Mouse (Mus musculus) lung, postnatal 0 days (tissue): ENCODE results near the gene Lama1.

ENCODE experiments used
- CTCF ChIP-seq: IDR thresholded peaks from 2 replicates; pipeline ENCODE4 v1.5.1; 2016; ENCODE audit warnings: antibody characterized with exemption, mild to moderate bottlenecking
- EP300 ChIP-seq: IDR thresholded peaks from 2 replicates; pipeline ENCODE4 v1.6.1; 2016; ENCODE audit warnings: antibody characterized with exemption, mild to moderate bottlenecking, control low read depth

GRCm38 (mm10) chr17:67687505-67687904, 9.6 kb upstream of the Lama1 start:
- TF ChIP-seq CTCF, result no peak
- no peak for TF ChIP-seq EP300
